Mouse (Mus musculus) midbrain, embryonic 15.5 days (tissue): ENCODE measurements around the gene Vwc2l. TPM values are rescaled to one million over a fixed set of nuclear protein-coding genes. Genes with fewer than 3 reads are reported as not detected.
A peak's percentile ranks its signal among the peaks of the same experiment; 100 is the strongest.

Experiments
- ATAC-seq: fragments of 200-750 bp; cut with Nextera tagmentation; replicated peaks from 2 replicates; pipeline ENCODE4 v1.8.0; 2017; ENCODE audit warnings: moderate TSS enrichment
- H3K27ac ChIP-seq: fragments of 300-500 bp; sonication (generic); 2 replicates; pipeline ENCODE4 v1.5.1; 2015; ENCODE audit warnings: mild to moderate bottlenecking, inconsistent platforms
- H3K27me3 ChIP-seq: fragments of 300-500 bp; sonication (generic); replicated peaks from 2 replicates; pipeline ENCODE4 v1.6.1; 2015; ENCODE audit warnings: inconsistent platforms
- H3K36me3 ChIP-seq: fragments of 300-500 bp; sonication (generic); replicated peaks from 2 replicates; pipeline ENCODE4 v1.6.1; 2015; ENCODE audit warnings: inconsistent platforms
- H3K4me1 ChIP-seq: fragments of 300-500 bp; sonication (generic); 2 replicates; pipeline ENCODE4 v1.6.1; 2015; ENCODE audit warnings: inconsistent platforms
- H3K4me2 ChIP-seq: fragments of 300-500 bp; sonication (generic); 2 replicates; pipeline ENCODE4 v1.6.1; 2015; ENCODE audit warnings: inconsistent platforms, mild to moderate bottlenecking, moderate library complexity
- H3K4me3 ChIP-seq: fragments of 300-500 bp; sonication (generic); 2 replicates; pipeline ENCODE4 v1.5.1; 2015; ENCODE audit warnings: mild to moderate bottlenecking, inconsistent platforms
- H3K9ac ChIP-seq: fragments of 300-500 bp; sonication (generic); 2 replicates; pipeline ENCODE4 v1.6.1; 2015; ENCODE audit warnings: mild to moderate bottlenecking, inconsistent platforms
- H3K9me3 ChIP-seq: fragments of 300-500 bp; sonication (generic); 2 replicates; pipeline ENCODE4 v1.6.1; 2016; ENCODE audit warnings: inconsistent platforms
- WGBS: fragments of 180-500 bp; shearing (Covaris S2); methylation state at CpG from one replicate; pipeline ENCODE4 v1.1.7; 2015; ENCODE audit warnings: mixed read lengths; 5-methylcytosine and 5-hydroxymethylcytosine counted together
- polyA plus RNA-seq: library from polyadenylated mRNA; unstranded; fragments of >200 nt; fragmentation: Nextera tagmentation; extraction: Ambion mirVana; gene quantifications from 2 replicates; pipeline ENCODE4 v1.2.1, GENCODE M21; 2015

The Vwc2l gene
- 10.7 and 12.6 TPM in 2 replicates for polyA plus RNA-seq

- H3K27me3 ChIP-seq, result no peaks in the 10 kb centered on the region
- H3K4me3 ChIP-seq, result peak within 1 kb of the TSS; percentile 42
- peak within 1 kb of the TSS; percentile 68 for H3K27ac ChIP-seq
- WGBS, result 5% methylated on average over 13 of the region's 13 CpGs
- no peaks in the 10 kb centered on the region for H3K4me1 ChIP-seq
- H3K4me2 ChIP-seq, result peak within 1 kb of the TSS; percentile 57
- H3K36me3 ChIP-seq, result no peaks in the 10 kb centered on the region
- H3K9me3 ChIP-seq, result no peaks in the 10 kb centered on the region
- H3K9ac ChIP-seq, result peak within 1 kb of the TSS; percentile 39
- peak; percentile 92 for ATAC-seq
Measured at GRCm38 (mm10) chr1:70725655-70726066, at the start of gene Vwc2l. TSS of gene Vwc2l (plus strand) at chr1:70725715.

GRCm38 (mm10) chr1:70692529-70692928 lies 33.0 kb upstream of the Vwc2l start:
- no peak overlapping the region for H3K4me3 ChIP-seq
- no peak overlapping the region for H3K4me2 ChIP-seq
- ATAC-seq, result no peak
- H3K4me1 ChIP-seq, result no peaks in the 10 kb centered on the region
- 67% methylated on average over 2 of the region's 2 CpGs for WGBS
- no peaks in the 10 kb centered on the region for H3K36me3 ChIP-seq
- H3K27me3 ChIP-seq, result no peaks in the 10 kb centered on the region
- no peak overlapping the region for H3K27ac ChIP-seq
- no peaks in the 10 kb centered on the region for H3K9me3 ChIP-seq
- no peak overlapping the region for H3K9ac ChIP-seq

GRCm38 (mm10) chr1:70700270-70700669 lies 25.2 kb upstream of the Vwc2l start:
- no peak overlapping the region for H3K27ac ChIP-seq
- no peaks in the 10 kb centered on the region for H3K36me3 ChIP-seq
- no peaks in the 10 kb centered on the region for H3K27me3 ChIP-seq
- H3K9ac ChIP-seq, result no peak overlapping the region
- no peak overlapping the region for H3K4me3 ChIP-seq
- H3K4me2 ChIP-seq, result no peak overlapping the region
- no peaks in the 10 kb centered on the region for H3K4me1 ChIP-seq
- 83% methylated on average over 5 of the region's 5 CpGs for WGBS
- no peaks in the 10 kb centered on the region for H3K9me3 ChIP-seq
- ATAC-seq, result no peak

GRCm38 (mm10) chr1:70703934-70704333 lies 21.6 kb upstream of the Vwc2l start:
- Histone ChIP-seq H3K4me1 (no peaks in the 10 kb centered on the region), H3K9ac (no peak overlapping the region), H3K36me3 (no peaks in the 10 kb centered on the region), H3K4me2 (no peak overlapping the region), H3K27ac (no peak overlapping the region), H3K27me3 (no peaks in the 10 kb centered on the region), H3K4me3 (no peak overlapping the region), H3K9me3 (no peaks in the 10 kb centered on the region)
- ATAC-seq, result no peak
- 79% methylated on average over 3 of the region's 3 CpGs for WGBS

- H3K27ac ChIP-seq, result no peak overlapping the region
- no peaks in the 10 kb centered on the region for H3K9me3 ChIP-seq
- no peak for ATAC-seq
- 83% methylated on average over 3 of the region's 3 CpGs for WGBS
- no peaks in the 10 kb centered on the region for H3K27me3 ChIP-seq
- H3K4me3 ChIP-seq, result no peak overlapping the region
- H3K4me1 ChIP-seq, result no peaks in the 10 kb centered on the region
- no peaks in the 10 kb centered on the region for H3K36me3 ChIP-seq
- H3K9ac ChIP-seq, result no peak overlapping the region
- no peak overlapping the region for H3K4me2 ChIP-seq
Measured at GRCm38 (mm10) chr1:70705821-70706220, 19.7 kb upstream of the Vwc2l start.

GRCm38 (mm10) chr1:70725045-70725444 lies 470 bp upstream of the Vwc2l start:
- 37% methylated on average over 5 of the region's 5 CpGs for WGBS
- peak overlapping the region; percentile 68; the same call in 1 of the 2 replicates for H3K27ac ChIP-seq
- H3K9ac ChIP-seq, result peak overlapping the region; percentile 39; the same call in 1 of the 2 replicates

GRCm38 (mm10) chr1:70787146-70787545 lies 61.6 kb downstream of the Vwc2l start:
- no peak for ATAC-seq
- no peaks in the 10 kb centered on the region for H3K27me3 ChIP-seq
- no peak overlapping the region for H3K4me2 ChIP-seq
- H3K27ac ChIP-seq, result no peak overlapping the region
- no peaks in the 10 kb centered on the region for H3K36me3 ChIP-seq
- H3K4me3 ChIP-seq, result no peak overlapping the region
- H3K9ac ChIP-seq, result no peak overlapping the region
- H3K4me1 ChIP-seq, result no peaks in the 10 kb centered on the region
- no peaks in the 10 kb centered on the region for H3K9me3 ChIP-seq

More at GRCm38 (mm10) chr1:70725045-70725444, 470 bp upstream of the Vwc2l start:
- Histone ChIP-seq H3K27me3 (no peaks in the 10 kb centered on the region), H3K4me3 (peak overlapping the region; percentile 42), H3K4me2 (peak overlapping the region; percentile 57), H3K9me3 (no peaks in the 10 kb centered on the region), H3K36me3 (no peaks in the 10 kb centered on the region), H3K4me1 (no peaks in the 10 kb centered on the region)
- 0 out of 2 replicates have a peak, but pooled peaks have one; percentile 42 for ATAC-seq

GRCm38 (mm10) chr1:70791636-70792035 lies 66.1 kb downstream of the Vwc2l start:
- Histone ChIP-seq H3K27me3 (no peaks in the 10 kb centered on the region), H3K4me2 (no peak overlapping the region), H3K36me3 (no peaks in the 10 kb centered on the region), H3K9me3 (no peaks in the 10 kb centered on the region), H3K4me1 (no peaks in the 10 kb centered on the region), H3K9ac (no peak overlapping the region), H3K27ac (no peak overlapping the region), H3K4me3 (no peak overlapping the region)
- 94% methylated on average over 5 of the region's 5 CpGs for WGBS
- no peak for ATAC-seq

- WGBS, result 82% methylated on average over 4 of the region's 4 CpGs
- H3K4me1 ChIP-seq, result no peaks in the 10 kb centered on the region
- H3K27ac ChIP-seq, result no peak overlapping the region
- no peak overlapping the region for H3K9ac ChIP-seq
- H3K9me3 ChIP-seq, result no peaks in the 10 kb centered on the region
- no peaks in the 10 kb centered on the region for H3K27me3 ChIP-seq
- H3K36me3 ChIP-seq, result no peaks in the 10 kb centered on the region
- ATAC-seq, result no peak
- no peak overlapping the region for H3K4me3 ChIP-seq
- no peak overlapping the region for H3K4me2 ChIP-seq
Measured at GRCm38 (mm10) chr1:70795094-70795493, 69.6 kb downstream of the Vwc2l start.

- Histone ChIP-seq H3K4me3 (no peak overlapping the region), H3K36me3 (no peaks in the 10 kb centered on the region), H3K9me3 (no peaks in the 10 kb centered on the region), H3K9ac (no peak overlapping the region), H3K27ac (no peak overlapping the region), H3K4me1 (no peaks in the 10 kb centered on the region), H3K4me2 (no peak overlapping the region), H3K27me3 (no peaks in the 10 kb centered on the region)
- WGBS, result 84% methylated on average over 3 of the region's 3 CpGs
- no peak for ATAC-seq
Measured at GRCm38 (mm10) chr1:70803401-70803800, 77.9 kb downstream of the Vwc2l start.

- Histone ChIP-seq H3K9ac (no peak overlapping the region), H3K27me3 (no peaks in the 10 kb centered on the region), H3K4me1 (no peaks in the 10 kb centered on the region), H3K36me3 (no peaks in the 10 kb centered on the region), H3K27ac (no peak overlapping the region), H3K4me2 (no peak overlapping the region), H3K4me3 (no peak overlapping the region), H3K9me3 (no peaks in the 10 kb centered on the region)
- 51% methylated on average over 2 of the region's 2 CpGs for WGBS
- ATAC-seq, result no peak
Measured at GRCm38 (mm10) chr1:70823111-70823510, 97.6 kb downstream of the Vwc2l start.

GRCm38 (mm10) chr1:70833262-70833661 lies 107.7 kb downstream of the Vwc2l start:
- H3K4me1 ChIP-seq, result no peaks in the 10 kb centered on the region
- ATAC-seq, result no peak
- no peak overlapping the region for H3K4me2 ChIP-seq
- H3K36me3 ChIP-seq, result no peaks in the 10 kb centered on the region
- WGBS, result 78% methylated on average over 3 of the region's 3 CpGs
- no peak overlapping the region for H3K9ac ChIP-seq
- H3K27me3 ChIP-seq, result no peaks in the 10 kb centered on the region
- no peaks in the 10 kb centered on the region for H3K9me3 ChIP-seq
- H3K27ac ChIP-seq, result no peak overlapping the region
- H3K4me3 ChIP-seq, result no peak overlapping the region

- Histone ChIP-seq H3K36me3 (no peaks in the 10 kb centered on the region), H3K4me2 (no peak overlapping the region), H3K9me3 (no peaks in the 10 kb centered on the region), H3K27me3 (no peaks in the 10 kb centered on the region), H3K4me3 (no peak overlapping the region), H3K27ac (no peak overlapping the region), H3K9ac (no peak overlapping the region), H3K4me1 (no peaks in the 10 kb centered on the region)
- ATAC-seq, result no peak
- WGBS, result 87% methylated on average over 7 of the region's 7 CpGs
Measured at GRCm38 (mm10) chr1:70842222-70842621, 116.7 kb downstream of the Vwc2l start.
